Mouse (Mus musculus) ES-Bruce4 (cell line): ENCODE data around the gene Klf13.

Experiments
- CTCF ChIP-seq: IDR thresholded peaks from one replicate; pipeline ENCODE4 v1.8.1; 2011; ENCODE audit warnings: low read depth, low read length
- EP300 ChIP-seq: IDR thresholded peaks from 2 replicates; pipeline ENCODE4 v1.6.1; 2011; ENCODE audit warnings: low read depth, low read length; ENCODE audit not compliant: insufficient read depth
- POLR2A ChIP-seq: IDR thresholded peaks from one replicate; pipeline ENCODE4 v1.8.1; 2011; ENCODE audit warnings: low read length; ENCODE audit not compliant: insufficient read depth

DNA sequence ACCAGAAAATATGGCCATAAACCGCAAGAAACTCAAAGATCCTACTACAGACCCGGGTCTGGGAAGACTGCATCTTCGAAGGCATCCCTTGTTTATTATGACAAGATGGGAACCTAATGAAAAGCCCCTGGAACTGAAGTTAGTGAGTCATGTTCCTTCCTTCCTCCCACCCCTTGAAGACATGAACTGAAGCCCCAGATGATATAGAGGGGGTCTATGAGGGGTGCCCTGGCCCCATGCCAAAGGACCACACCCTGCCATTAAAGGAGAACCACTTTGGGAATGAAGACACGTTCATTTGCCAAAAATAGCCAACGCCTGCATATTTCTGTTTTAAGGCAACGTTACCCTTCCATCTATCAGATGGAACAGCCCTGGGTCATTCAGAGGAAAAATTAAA lies 50.0 kb downstream of the Klf13 start:
- TF ChIP-seq EP300 (no peak), POLR2A (no peak), CTCF (no peak)
